Mouse (Mus musculus): ENCODE measurements around the gene Cfl2.

Gene Cfl2

GRCm38 (mm10) chr12:54833856-54834399, 28.7 kb downstream of the Cfl2 start:
- in situ Hi-C loops (cut with MboI; ENCODE audit: unreplicated experiment in 2 of 2) = loop anchor here (5.0 to 25.0 kb wide), 3 partner anchors 48 to 678 kb away; no protein-coding TSS in a partner anchor

GRCm38 (mm10) chr12:54831927-54832326, 30.8 kb downstream of the Cfl2 start:
- in situ Hi-C loops (cut with MboI; ENCODE audit: unreplicated experiment in 2 of 2) = loop anchor here (5.0 to 25.0 kb wide), 3 partner anchors 50 to 680 kb away; no protein-coding TSS in a partner anchor

GRCm38 (mm10) chr12:54830574-54830973, 32.1 kb downstream of the Cfl2 start:
- in situ Hi-C loops (cut with MboI; ENCODE audit: unreplicated experiment in 2 of 2) = loop anchor here (5.0 to 25.0 kb wide), 3 partner anchors 52 to 682 kb away; no protein-coding TSS in a partner anchor

GRCm38 (mm10) chr12:54829876-54830275, 32.8 kb downstream of the Cfl2 start:
- in situ Hi-C loops (cut with MboI; ENCODE audit: unreplicated experiment in 2 of 2) = loop anchor here (5.0 to 25.0 kb wide), 3 partner anchors 52 to 682 kb away; no protein-coding TSS in a partner anchor

- in situ Hi-C loops (cut with MboI; ENCODE audit: unreplicated experiment in 2 of 2) = loop anchor here in 1 of 2 experiments (25.0 kb wide), 1 partner anchor 684 kb away; no protein-coding TSS in a partner anchor
These were observed 34.6 kb downstream of the Cfl2 start for GRCm38 (mm10) chr12:54828043-54828442.

GRCm38 (mm10) chr12:54825202-54825601, 37.5 kb downstream of the Cfl2 start:
- in situ Hi-C loops (cut with MboI; ENCODE audit: unreplicated experiment in 2 of 2) = loop anchor here in 1 of 2 experiments (25.0 kb wide), 1 partner anchor 687 kb away; no protein-coding TSS in a partner anchor

GRCm38 (mm10) chr12:54822836-54823426, 39.7 kb downstream of the Cfl2 start:
- in situ Hi-C loops (cut with MboI; ENCODE audit: unreplicated experiment in 2 of 2) = no loop called here

GRCm38 (mm10) chr12:54820684-54821161, 42.0 kb downstream of the Cfl2 start:
- in situ Hi-C loops (cut with MboI; ENCODE audit: unreplicated experiment in 2 of 2) = no loop called here

- in situ Hi-C loops (cut with MboI; ENCODE audit: unreplicated experiment in 2 of 2) = no loop called here
These were observed 43.3 kb downstream of the Cfl2 start for GRCm38 (mm10) chr12:54819181-54819935.

- in situ Hi-C loops (cut with MboI; ENCODE audit: unreplicated experiment in 2 of 2) = no loop called here
These were observed 52.5 kb downstream of the Cfl2 start for GRCm38 (mm10) chr12:54810142-54810541.

Measured in v-Abl transformed pro-B cells (cell line).